Mouse (Mus musculus) spleen, adult 2 months (tissue): Measurements from ENCODE around the gene Fbxo42. TPM values are rescaled to one million over a fixed set of nuclear protein-coding genes. Genes with fewer than 3 reads are reported as not detected.

ENCODE experiments used
- DNase-seq, 2 experiments: peaks; one replicate each; pipeline versions ENCODE4 v3.0.0 to v3.0.0-alpha.2; 2012 to 2021; ENCODE audit warnings: low spot score in 2 of 2, low read depth in 1 of 2
- H3K27ac ChIP-seq: fragments of 200-500 bp; 2 replicates; pipeline ENCODE4 v1.5.1; 2012; ENCODE audit warnings: low read length, inconsistent platforms; ENCODE audit not compliant: insufficient read depth
- H3K27me3 ChIP-seq: fragments of 200-500 bp; 2 replicates; pipeline ENCODE4 v1.6.1; 2012; ENCODE audit warnings: mild to moderate bottlenecking, moderate library complexity, low read length, inconsistent platforms; ENCODE audit not compliant: control insufficient read depth, insufficient read depth
- H3K36me3 ChIP-seq: fragments of 200-500 bp; 2 replicates; pipeline ENCODE4 v1.6.1; 2012; ENCODE audit warnings: mild to moderate bottlenecking, low read length, inconsistent platforms; ENCODE audit not compliant: control insufficient read depth, insufficient read depth
- H3K4me1 ChIP-seq: fragments of 200-500 bp; 2 replicates; pipeline ENCODE4 v1.6.1; 2011; ENCODE audit warnings: inconsistent platforms; ENCODE audit not compliant: control insufficient read depth, insufficient read depth, insufficient read length
- H3K4me3 ChIP-seq: fragments of 200-500 bp; 2 replicates; pipeline ENCODE4 v1.5.1; 2011; ENCODE audit warnings: mild to moderate bottlenecking, inconsistent platforms; ENCODE audit not compliant: insufficient read depth, insufficient read length; ENCODE audit errors: extremely low read depth
- CTCF ChIP-seq: fragments of 200-500 bp; IDR thresholded peaks from 2 replicates; pipeline ENCODE4 v1.5.1; 2011; ENCODE audit warnings: mild to moderate bottlenecking, inconsistent platforms; ENCODE audit not compliant: insufficient read depth, insufficient read length, insufficient replicate concordance; ENCODE audit errors: extremely low read depth
- POLR2A ChIP-seq: fragments of 200-500 bp; IDR thresholded peaks from 2 replicates; pipeline ENCODE4 v1.6.1; 2011; ENCODE audit warnings: low read depth, low read length, inconsistent platforms
- WGBS: fragments of 180-500 bp; shearing (Covaris S2); methylation state at CpG from one replicate; pipeline ENCODE4 v1.1.7; 2018; 5-methylcytosine and 5-hydroxymethylcytosine counted together
- polyA plus RNA-seq: library from polyadenylated mRNA; depleted of rRNA; stranded (reverse); fragments of >200 nt; gene quantifications from 2 replicates; pipeline ENCODE4 v1.2.3, GENCODE M21; 2012; rRNA removed

Fbxo42 gene
- polyA plus RNA-seq, 1 experiment: 13.7 TPM

- peaks cover 2% of the 10 kb centered on the region; the same call in 1 of the 2 replicates for H3K4me1 ChIP-seq
- no peak overlapping the region for H3K27ac ChIP-seq
- no peak overlapping the region; the same call in 1 of the 2 replicates for H3K4me3 ChIP-seq
- TF ChIP-seq POLR2A (no peak), CTCF (no peak)
- DNase-seq: no peak
- peaks cover 19% of the 10 kb centered on the region for H3K27me3 ChIP-seq
- WGBS: 3% methylated on average over 52 of the region's 60 CpGs
- no peaks in the 10 kb centered on the region for H3K36me3 ChIP-seq
These were observed 100.3 kb downstream of the Fbxo42 start for GRCm38 (mm10) chr4:141247776-141248613.

- DNase-seq: no peak
- Histone ChIP-seq H3K27ac (no peak overlapping the region), H3K36me3 (no peaks in the 10 kb centered on the region), H3K4me3 (no peak overlapping the region), H3K27me3 (peaks cover 19% of the 10 kb centered on the region), H3K4me1 (peaks cover 2% of the 10 kb centered on the region; the same call in 1 of the 2 replicates)
- no peak for TF ChIP-seq CTCF
- no peak for TF ChIP-seq POLR2A
- 17% methylated on average over 11 of the region's 11 CpGs for WGBS
These were observed 100.9 kb downstream of the Fbxo42 start for GRCm38 (mm10) chr4:141248614-141248978.

GRCm38 (mm10) chr4:141249383-141249782 is 101.7 kb downstream of the Fbxo42 start:
- Histone ChIP-seq H3K27ac (no peak overlapping the region), H3K36me3 (no peaks in the 10 kb centered on the region), H3K4me1 (peaks cover 2% of the 10 kb centered on the region; the same call in 1 of the 2 replicates), H3K27me3 (peaks cover 19% of the 10 kb centered on the region), H3K4me3 (no peak overlapping the region)
- DNase-seq: no peak
- WGBS: 67% methylated on average over 11 of the region's 11 CpGs
- TF ChIP-seq POLR2A (no peak), CTCF (no peak)

GRCm38 (mm10) chr4:141251071-141251470 is 103.4 kb downstream of the Fbxo42 start:
- H3K27ac ChIP-seq: no peak overlapping the region
- no peaks in the 10 kb centered on the region for H3K36me3 ChIP-seq
- DNase-seq: no peak
- H3K4me1 ChIP-seq: peaks cover 2% of the 10 kb centered on the region; the same call in 1 of the 2 replicates
- H3K27me3 ChIP-seq: peaks cover 17% of the 10 kb centered on the region
- 79% methylated on average over 8 of the region's 8 CpGs for WGBS
- TF ChIP-seq POLR2A (no peak), CTCF (no peak)
- no peak overlapping the region for H3K4me3 ChIP-seq

GRCm38 (mm10) chr4:141252641-141253040 is 104.9 kb downstream of the Fbxo42 start:
- TF ChIP-seq CTCF: no peak
- no peak for TF ChIP-seq POLR2A
- H3K4me1 ChIP-seq: peaks cover 2% of the 10 kb centered on the region; the same call in 1 of the 2 replicates
- 50% methylated on average over 2 of the region's 2 CpGs for WGBS
- no peak overlapping the region for H3K4me3 ChIP-seq
- H3K27ac ChIP-seq: no peak overlapping the region
- DNase-seq: no peak
- H3K27me3 ChIP-seq: peaks cover 8% of the 10 kb centered on the region
- no peaks in the 10 kb centered on the region for H3K36me3 ChIP-seq

Other genes with a start within 250 kb of the Fbxo42 start
- gene Padi2, start 241.6 kb upstream of the Fbxo42 start, polyA plus RNA-seq: 10.7 and 12.0 TPM in 2 replicates
- 66.0 and 79.2 TPM in 2 replicates for gene Sdhb, start 186.7 kb upstream of the Fbxo42 start, polyA plus RNA-seq
- 275 and 360 TPM in 2 replicates for gene Atp13a2, start 161.0 kb upstream of the Fbxo42 start, polyA plus RNA-seq
- gene Mfap2, start 137.5 kb upstream of the Fbxo42 start, polyA plus RNA-seq: 3.1 and 4.6 TPM in 2 replicates
- 9.8 and 11.7 TPM in 2 replicates for gene Crocc, start 87.4 kb upstream of the Fbxo42 start, polyA plus RNA-seq
- gene Necap2, start 69.6 kb upstream of the Fbxo42 start, polyA plus RNA-seq: 71.3 and 101 TPM in 2 replicates
- not detected in 2 replicates for gene Spata21, start 59.6 kb upstream of the Fbxo42 start, polyA plus RNA-seq
- gene Szrd1, start 8.1 kb upstream of the Fbxo42 start, polyA plus RNA-seq: 38.8 and 49.8 TPM in 2 replicates
- gene Rsg1, start 66.0 kb downstream of the Fbxo42 start, polyA plus RNA-seq: 0.83 and 2.9 TPM in 2 replicates
- 0.79 and 1.2 TPM in 2 replicates for gene Arhgef19, start 91.6 kb downstream of the Fbxo42 start, polyA plus RNA-seq
- gene Epha2, start 153.3 kb downstream of the Fbxo42 start, polyA plus RNA-seq: 8.0 and 9.8 TPM in 2 replicates
- gene Fam131c, start 220.3 kb downstream of the Fbxo42 start, polyA plus RNA-seq: 0.22 and 0.34 TPM in 2 replicates